Mouse (Mus musculus): ENCODE results near the gene Tmx1. TPM values are rescaled to one million over a fixed set of nuclear protein-coding genes. Genes with fewer than 3 reads are reported as not detected.
A peak's percentile ranks its signal among the peaks of the same experiment; 100 is the strongest.

Gene Tmx1
- polyA plus RNA-seq, 1 experiment from 2014 or later: 107 TPM

- no peak for DNase-seq (ENCODE audit: low spot score)
Observed at GRCm38 (mm10) chr12:70486716-70487480, 34.0 kb downstream of the Tmx1 start.

GRCm38 (mm10) chr12:70492441-70492840 is 39.5 kb downstream of the Tmx1 start:
- no peak for DNase-seq (ENCODE audit: low spot score)

- DNase-seq (ENCODE audit: low spot score): peak; percentile 60
Observed at GRCm38 (mm10) chr12:70494494-70495281, 41.8 kb downstream of the Tmx1 start.

- no peak for DNase-seq (ENCODE audit: low spot score)
Observed at GRCm38 (mm10) chr12:70495282-70495922, 42.5 kb downstream of the Tmx1 start.

GRCm38 (mm10) chr12:70498091-70498490 is 45.2 kb downstream of the Tmx1 start:
- DNase-seq (ENCODE audit: low spot score): no peak

- DNase-seq (ENCODE audit: low spot score): no peak
Observed at GRCm38 (mm10) chr12:70505971-70506370, 53.1 kb downstream of the Tmx1 start.

GRCm38 (mm10) chr12:70512023-70512422 is 59.1 kb downstream of the Tmx1 start:
- DNase-seq (ENCODE audit: low spot score): no peak

GRCm38 (mm10) chr12:70512431-70512830 is 59.5 kb downstream of the Tmx1 start:
- peak; percentile 2 for DNase-seq (ENCODE audit: low spot score)

Other genes with a start within 250 kb of the Tmx1 start
- gene Pygl, start 221.6 kb upstream of the Tmx1 start, polyA plus RNA-seq (2015; fragmentation: Nextera tagmentation; extraction: Ambion mirVana): 14.4 and 16.1 TPM in 2 replicates
- 0.25 and 0.36 TPM in 2 replicates for gene Trim9, start 105.5 kb upstream of the Tmx1 start, polyA plus RNA-seq (2015; fragmentation: Nextera tagmentation; extraction: Ambion mirVana)

Data from thymus, postnatal 0 days (tissue).